11 mouse cellular contexts compared by ENCODE assay signal in genomic region chr11:72944996-72945793, GRCm38 (mm10). TPM values are rescaled to one million over a fixed set of nuclear protein-coding genes. Genes with fewer than 3 reads are reported as not detected.
A peak's percentile ranks its signal among the peaks of the same experiment; 100 is the strongest.
DNase-seq lines count a peak whose midpoint lies in the region; ATAC-seq lines count a peak whose summit lies in the region.
"Had no signal": no experiment of that assay in that cellular context is flagged by ENCODE, and none has a peak within 500 bp of the region (broad histone marks: within the 10 kb centered on the region; RNA-seq: fewer than 3 reads in every experiment).

No protein-coding gene starts in this region.

- H3K9ac ChIP-seq in hindbrain, embryonic 15.5 days, result no peak overlapping the region
- H3K9ac ChIP-seq in hindbrain, embryonic 13.5 days, result no peak overlapping the region
- no peak overlapping the region for H3K9ac ChIP-seq in liver, embryonic 16.5 days (ENCODE audit: low read depth, low read length)
- H3K9ac ChIP-seq in neural tube, embryonic 15.5 days (replicated peaks), result no peak overlapping the region
- H3K9ac ChIP-seq: hindbrain, embryonic 14.5 days had no signal

- peak; percentile 37 for DNase-seq in embryo, embryonic 11 days
- DNase-seq in heart, postnatal 4 days, result peak; percentile 42
- no peak for DNase-seq in left cerebral cortex, postnatal 4 days
- DNase-seq in layer of hippocampus, adult 9-10 months (ENCODE audit: low spot score), result no peak
- DNase-seq: cerebellum, postnatal 25 days; retina, postnatal 1 day had no signal

- no peaks in the 10 kb centered on the region; the same call in 1 of the 2 replicates for H3K4me1 ChIP-seq in hindbrain, embryonic 15.5 days (replicated peaks)
- H3K4me1 ChIP-seq in hindbrain, embryonic 13.5 days (replicated peaks), result peaks cover 12% of the 10 kb centered on the region; the same call in 1 of the 2 replicates
- peaks cover 13% of the 10 kb centered on the region for H3K4me1 ChIP-seq in liver, embryonic 16.5 days (ENCODE audit: control insufficient read depth, low read depth, low read length)
- H3K4me1 ChIP-seq in neural tube, embryonic 15.5 days, result no peaks in the 10 kb centered on the region; the same call in 1 of the 2 replicates

- peak; percentile 6; the same call in 1 of the 2 replicates for ATAC-seq in hindbrain, embryonic 15.5 days (ENCODE audit: low FRiP score, low read depth)
- no peak for ATAC-seq in hindbrain, embryonic 13.5 days (ENCODE audit: low FRiP score)
- peak; percentile 43; the same call in 1 of the 2 replicates for ATAC-seq in liver, embryonic 16.5 days (ENCODE audit: low read depth)
- no peak for ATAC-seq in neural tube, embryonic 15.5 days (ENCODE audit: low FRiP score)

- no peaks in the 10 kb centered on the region for H3K36me3 ChIP-seq in hindbrain, embryonic 15.5 days
- H3K36me3 ChIP-seq in hindbrain, embryonic 13.5 days, result no peaks in the 10 kb centered on the region
- no peaks in the 10 kb centered on the region for H3K36me3 ChIP-seq in liver, embryonic 16.5 days (ENCODE audit: control insufficient read depth, insufficient read depth)
- H3K36me3 ChIP-seq in neural tube, embryonic 15.5 days, result no peaks in the 10 kb centered on the region

- H3K27ac ChIP-seq in hindbrain, embryonic 15.5 days (replicated peaks), result no peak overlapping the region
- no peak overlapping the region for H3K27ac ChIP-seq in hindbrain, embryonic 13.5 days
- H3K27ac ChIP-seq in liver, embryonic 16.5 days (ENCODE audit: low read length), result no peak overlapping the region
- H3K27ac ChIP-seq in neural tube, embryonic 15.5 days (replicated peaks), result no peak overlapping the region
- H3K27ac ChIP-seq: hindbrain, embryonic 14.5 days had no signal

- H3K4me2 ChIP-seq in hindbrain, embryonic 15.5 days, result no peak overlapping the region
- H3K4me2 ChIP-seq in hindbrain, embryonic 13.5 days, result no peak overlapping the region
- no peak overlapping the region for H3K4me2 ChIP-seq in liver, embryonic 16.5 days (ENCODE audit: low read depth, low read length)
- H3K4me2 ChIP-seq in neural tube, embryonic 15.5 days, result no peak overlapping the region
- H3K4me2 ChIP-seq: hindbrain, embryonic 14.5 days had no signal

- no peak overlapping the region for H3K4me3 ChIP-seq in hindbrain, embryonic 15.5 days
- H3K4me3 ChIP-seq in hindbrain, embryonic 13.5 days, result no peak overlapping the region
- no peak overlapping the region for H3K4me3 ChIP-seq in liver, embryonic 16.5 days (ENCODE audit: low read depth, low read length)
- no peak overlapping the region for H3K4me3 ChIP-seq in neural tube, embryonic 15.5 days (replicated peaks)

- 62% methylated on average over 7 of the region's 7 CpGs for WGBS in hindbrain, embryonic 15.5 days
- WGBS in hindbrain, embryonic 13.5 days, result 59% methylated on average over 7 of the region's 7 CpGs
- 29% methylated on average over 7 of the region's 7 CpGs for WGBS in liver, embryonic 16.5 days (ENCODE audit: insufficient replicate concordance)
- WGBS in neural tube, embryonic 15.5 days, result 72% methylated on average over 7 of the region's 7 CpGs

- H3K27me3 ChIP-seq in hindbrain, embryonic 15.5 days, result no peaks in the 10 kb centered on the region
- H3K27me3 ChIP-seq in hindbrain, embryonic 13.5 days, result peaks cover 7% of the 10 kb centered on the region; the same call in 1 of the 2 replicates
- H3K27me3 ChIP-seq in liver, embryonic 16.5 days (ENCODE audit: control insufficient read depth, insufficient read depth, low read depth, low read length), result no peaks in the 10 kb centered on the region
- no peaks in the 10 kb centered on the region for H3K27me3 ChIP-seq in neural tube, embryonic 15.5 days (replicated peaks)

- intact Hi-C loops in left cerebral cortex, postnatal 4 days (cut with DNase I), result no loop called here

- H3K9me3 ChIP-seq in hindbrain, embryonic 15.5 days, result no peaks in the 10 kb centered on the region
- no peaks in the 10 kb centered on the region for H3K9me3 ChIP-seq in hindbrain, embryonic 13.5 days
- H3K9me3 ChIP-seq in liver, embryonic 16.5 days (replicated peaks; ENCODE audit: control insufficient read depth, low read length), result no peaks in the 10 kb centered on the region
- no peaks in the 10 kb centered on the region for H3K9me3 ChIP-seq in neural tube, embryonic 15.5 days (replicated peaks)

RNA-seq across cellular contexts. Expression of gene Atp2a3, which starts 15.8 kb away (rescaled TPM):
- 1.6 and 2.5 TPM in 2 replicates for polyA plus RNA-seq in hindbrain, embryonic 15.5 days (2015; fragmentation: Nextera tagmentation; extraction: Ambion mirVana)
- polyA plus RNA-seq in hindbrain, embryonic 13.5 days (2015; fragmentation: Nextera tagmentation; extraction: Ambion mirVana), result 1.3 and 1.4 TPM in 2 replicates
- 10 to 100 TPM in 1 of 2 experiments, 1 to 10 TPM in 1; 8.3 to 12.0 TPM for total RNA-seq in heart, postnatal 4 days (2021)
- polyA plus RNA-seq in liver, embryonic 16.5 days (2015; fragmentation: Nextera tagmentation; extraction: Ambion mirVana), result 10.8 and 13.1 TPM in 2 replicates
- polyA plus RNA-seq in neural tube, embryonic 15.5 days (2015; fragmentation: Nextera tagmentation; extraction: Ambion mirVana), result 0.75 and 12.6 TPM in 2 replicates
- total RNA-seq in left cerebral cortex, postnatal 4 days (2021), result 1 to 10 TPM; 2.3 to 2.5 TPM

RNA-seq across cellular contexts. Expression of gene P2rx1, which starts 53.7 kb away (rescaled TPM):
- polyA plus RNA-seq in hindbrain, embryonic 15.5 days (2015; fragmentation: Nextera tagmentation; extraction: Ambion mirVana), result 0.39 and 0.73 TPM in 2 replicates
- 0.65 TPM in 2 replicates for polyA plus RNA-seq in hindbrain, embryonic 13.5 days (2015; fragmentation: Nextera tagmentation; extraction: Ambion mirVana)
- total RNA-seq in heart, postnatal 4 days (2021), result under 1 TPM; 0.71 to 0.77 TPM
- 5.5 and 6.6 TPM in 2 replicates for polyA plus RNA-seq in liver, embryonic 16.5 days (2015; fragmentation: Nextera tagmentation; extraction: Ambion mirVana)
- polyA plus RNA-seq in neural tube, embryonic 15.5 days (2015; fragmentation: Nextera tagmentation; extraction: Ambion mirVana), result 0.47 and 3.3 TPM in 2 replicates
- under 1 TPM; 0.28 to 0.50 TPM for total RNA-seq in left cerebral cortex, postnatal 4 days (2021)

Comparison
In these comparisons a context has a peak if more than half of its experiments do, and no peak if none do; other contexts are left out.
1. ATAC-seq: peak in hindbrain, embryonic 15.5 days (single experiment) and liver, embryonic 16.5 days (single experiment); none in hindbrain, embryonic 13.5 days (single experiment) and neural tube, embryonic 15.5 days (single experiment).
2. DNase-seq: peak in embryo, embryonic 11 days (single experiment) and heart, postnatal 4 days (single experiment); none in left cerebral cortex, postnatal 4 days (single experiment) and layer of hippocampus, adult 9-10 months (single experiment).